Mouse (Mus musculus) spleen, adult 2 months (tissue): ENCODE measurements at regions not wholly inside any gene's neighbourhood (a gene's known extent, or its start where the extent isn't known, plus 50 kb on each side); places are given as distances from the start of the nearest gene placed in this dataset.

Experiments
- DNase-seq, 2 experiments: peaks; one replicate each; pipeline versions ENCODE4 v3.0.0 to v3.0.0-alpha.2; 2012 to 2021; ENCODE audit warnings: low spot score in 2 of 2, low read depth in 1 of 2
- H3K27ac ChIP-seq: fragments of 200-500 bp; 2 replicates; pipeline ENCODE4 v1.5.1; 2012; ENCODE audit warnings: low read length, inconsistent platforms; ENCODE audit not compliant: insufficient read depth
- H3K27me3 ChIP-seq: fragments of 200-500 bp; 2 replicates; pipeline ENCODE4 v1.6.1; 2012; ENCODE audit warnings: mild to moderate bottlenecking, moderate library complexity, low read length, inconsistent platforms; ENCODE audit not compliant: control insufficient read depth, insufficient read depth
- H3K36me3 ChIP-seq: fragments of 200-500 bp; 2 replicates; pipeline ENCODE4 v1.6.1; 2012; ENCODE audit warnings: mild to moderate bottlenecking, low read length, inconsistent platforms; ENCODE audit not compliant: control insufficient read depth, insufficient read depth
- H3K4me1 ChIP-seq: fragments of 200-500 bp; 2 replicates; pipeline ENCODE4 v1.6.1; 2011; ENCODE audit warnings: inconsistent platforms; ENCODE audit not compliant: control insufficient read depth, insufficient read depth, insufficient read length
- H3K4me3 ChIP-seq: fragments of 200-500 bp; 2 replicates; pipeline ENCODE4 v1.5.1; 2011; ENCODE audit warnings: mild to moderate bottlenecking, inconsistent platforms; ENCODE audit not compliant: insufficient read depth, insufficient read length; ENCODE audit errors: extremely low read depth
- CTCF ChIP-seq: fragments of 200-500 bp; IDR thresholded peaks from 2 replicates; pipeline ENCODE4 v1.5.1; 2011; ENCODE audit warnings: mild to moderate bottlenecking, inconsistent platforms; ENCODE audit not compliant: insufficient read depth, insufficient read length, insufficient replicate concordance; ENCODE audit errors: extremely low read depth
- POLR2A ChIP-seq: fragments of 200-500 bp; IDR thresholded peaks from 2 replicates; pipeline ENCODE4 v1.6.1; 2011; ENCODE audit warnings: low read depth, low read length, inconsistent platforms
- WGBS: fragments of 180-500 bp; shearing (Covaris S2); methylation state at CpG from one replicate; pipeline ENCODE4 v1.1.7; 2018; 5-methylcytosine and 5-hydroxymethylcytosine counted together

GRCm38 (mm10) chr10:9569277-9569676 is 105.7 kb downstream of the Samd5 start:
- Histone ChIP-seq H3K27me3 (no peaks in the 10 kb centered on the region), H3K4me3 (no peak overlapping the region), H3K27ac (no peak overlapping the region), H3K36me3 (no peaks in the 10 kb centered on the region), H3K4me1 (no peaks in the 10 kb centered on the region)
- no peak for DNase-seq
- TF ChIP-seq CTCF (no peak), POLR2A (no peak)
- WGBS, result 66% methylated on average over 4 of the region's 4 CpGs

GRCm38 (mm10) chr10:9557517-9558065 is 117.4 kb downstream of the Samd5 start:
- Histone ChIP-seq H3K4me1 (no peaks in the 10 kb centered on the region), H3K4me3 (no peak overlapping the region), H3K27ac (no peak overlapping the region), H3K36me3 (no peaks in the 10 kb centered on the region), H3K27me3 (no peaks in the 10 kb centered on the region)
- 88% methylated on average over 4 of the region's 4 CpGs for WGBS
- DNase-seq, result no peak
- TF ChIP-seq CTCF, result no peak

DNA sequence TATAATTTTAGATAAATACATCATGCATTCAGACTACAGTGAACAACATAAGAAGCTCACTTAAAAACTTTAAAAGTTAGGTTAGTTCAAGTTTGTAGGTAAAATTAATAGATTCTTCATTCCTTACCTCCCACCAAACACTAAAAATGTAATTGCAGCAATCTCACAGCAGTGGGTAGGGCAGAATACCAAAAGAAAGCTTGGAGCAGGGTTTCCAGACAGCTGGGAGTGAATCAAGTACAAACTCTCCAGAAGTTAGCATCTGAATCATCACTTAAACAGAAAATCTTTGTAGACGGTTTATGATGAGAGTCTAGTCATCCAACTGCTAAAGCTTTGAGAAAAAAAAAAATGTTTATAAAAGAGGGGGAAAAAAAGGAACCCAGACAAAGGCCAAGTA is 117.9 kb downstream of the Samd5 start:
- WGBS, result 55% methylated on average over 1 of the region's 1 CpGs
- no peak for DNase-seq
- no peaks in the 10 kb centered on the region for H3K27me3 ChIP-seq

DNA sequence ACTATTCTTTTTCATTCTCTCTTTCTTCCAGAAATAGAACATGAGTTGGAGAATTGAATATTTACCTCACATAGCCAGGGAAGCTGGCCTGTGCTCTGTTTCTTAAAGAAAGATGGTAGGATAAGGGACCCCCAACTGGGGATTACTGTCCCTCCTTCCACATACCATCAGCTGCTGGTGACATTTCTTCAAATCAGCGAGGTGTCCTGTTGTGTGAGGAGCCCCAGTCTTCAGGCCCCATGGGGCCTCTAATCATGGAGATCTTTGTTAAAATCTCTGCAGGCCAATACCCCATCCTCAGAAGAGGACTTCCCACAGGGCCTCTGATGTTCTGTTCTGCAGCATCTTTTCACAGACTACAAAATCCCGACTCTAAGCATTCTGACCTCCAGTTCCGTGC is 121.1 kb downstream of the Samd5 start:
- TF ChIP-seq CTCF, result no peak
- TF ChIP-seq POLR2A, result no peak
- H3K36me3 ChIP-seq, result no peaks in the 10 kb centered on the region
- H3K4me1 ChIP-seq, result no peaks in the 10 kb centered on the region
- H3K27me3 ChIP-seq, result no peaks in the 10 kb centered on the region
- no peak overlapping the region for H3K27ac ChIP-seq
- DNase-seq, result no peak
- H3K4me3 ChIP-seq, result no peak overlapping the region
- 76% methylated on average over 3 of the region's 3 CpGs for WGBS

More for the DNA sequence above, 117.9 kb downstream of the Samd5 start:
- no peak overlapping the region for H3K27ac ChIP-seq
- TF ChIP-seq POLR2A, result no peak
- TF ChIP-seq CTCF, result no peak
- H3K36me3 ChIP-seq, result no peaks in the 10 kb centered on the region
- H3K4me1 ChIP-seq, result no peaks in the 10 kb centered on the region
- no peak overlapping the region for H3K4me3 ChIP-seq

- no peak overlapping the region for H3K27ac ChIP-seq
- DNase-seq, result no peak
- TF ChIP-seq CTCF (no peak), POLR2A (no peak)
- WGBS, result 83% methylated on average over 10 of the region's 10 CpGs
- no peaks in the 10 kb centered on the region for H3K36me3 ChIP-seq
- H3K27me3 ChIP-seq, result no peaks in the 10 kb centered on the region
- H3K4me1 ChIP-seq, result no peaks in the 10 kb centered on the region
- no peak overlapping the region for H3K4me3 ChIP-seq
Measured at GRCm38 (mm10) chr10:9549913-9550709, 124.9 kb downstream of the Samd5 start.

- 91% methylated on average over 6 of the region's 6 CpGs for WGBS
- Histone ChIP-seq H3K4me3 (no peak overlapping the region), H3K4me1 (no peaks in the 10 kb centered on the region), H3K27me3 (no peaks in the 10 kb centered on the region), H3K27ac (no peak overlapping the region), H3K36me3 (no peaks in the 10 kb centered on the region)
- TF ChIP-seq POLR2A (no peak), CTCF (no peak)
- no peak for DNase-seq
Measured at GRCm38 (mm10) chr10:9545807-9546206, 129.2 kb downstream of the Samd5 start.
